In genomic region chr14:51717083-51717482, GRCm38 (mm10) we compare ENCODE assay signal across 38 mouse cellular contexts. TPM values are rescaled to one million over a fixed set of nuclear protein-coding genes. Genes with fewer than 3 reads are reported as not detected.
"Had no signal": no experiment of that assay in that cellular context is flagged by ENCODE, and none has a peak within 500 bp of the region (broad histone marks: within the 10 kb centered on the region; RNA-seq: fewer than 3 reads in every experiment).

Gene Gm5800, minus strand, starts transcription at chr14:51717183.

- H3K27ac ChIP-seq: left cerebral cortex, adult 2 months; limb, embryonic 10.5 days; limb, embryonic 12.5 days; limb, embryonic 13.5 days; limb, embryonic 15.5 days; liver, embryonic 12.5 days; liver, embryonic 13.5 days; liver, embryonic 14.5 days; liver, embryonic 15.5 days; lung, embryonic 15.5 days; macrophage; midbrain, embryonic 10.5 days; midbrain, embryonic 12.5 days; midbrain, embryonic 13.5 days; midbrain, embryonic 15.5 days had no signal

- DNase-seq: left cerebral cortex, postnatal 4 days; liver; liver, embryonic 13.5 days; liver, postnatal 0 days; lung, adult 18-20 months; lung, adult 2 months; lung, embryonic 14.5 days; lung, postnatal 10 days; lung, postnatal 14 days; lung, postnatal 36 days; lung, postnatal 4 days; midbrain, embryonic 14.5 days had no signal

- H3K4me1 ChIP-seq: limb, embryonic 10.5 days; limb, embryonic 12.5 days; limb, embryonic 13.5 days; limb, embryonic 15.5 days; liver, embryonic 12.5 days; liver, embryonic 13.5 days; liver, embryonic 15.5 days; lung, embryonic 15.5 days; megakaryocyte, embryonic 14.5 days; midbrain, embryonic 10.5 days; midbrain, embryonic 12.5 days; midbrain, embryonic 13.5 days; midbrain, embryonic 15.5 days had no signal

- H3K27me3 ChIP-seq: limb, embryonic 12.5 days; limb, embryonic 13.5 days; limb, embryonic 15.5 days; liver, embryonic 12.5 days; liver, embryonic 13.5 days; liver, embryonic 15.5 days; lung, embryonic 15.5 days; megakaryocyte, embryonic 14.5 days; midbrain, embryonic 12.5 days; midbrain, embryonic 13.5 days; midbrain, embryonic 15.5 days had no signal

- H3K36me3 ChIP-seq: limb, embryonic 10.5 days; limb, embryonic 12.5 days; limb, embryonic 13.5 days; limb, embryonic 15.5 days; liver, embryonic 12.5 days; liver, embryonic 13.5 days; liver, embryonic 15.5 days; lung, embryonic 15.5 days; midbrain, embryonic 10.5 days; midbrain, embryonic 12.5 days; midbrain, embryonic 13.5 days; midbrain, embryonic 15.5 days had no signal

- H3K4me3 ChIP-seq: left cerebral cortex, adult 2 months; limb, embryonic 10.5 days; limb, embryonic 12.5 days; limb, embryonic 13.5 days; limb, embryonic 15.5 days; liver, embryonic 12.5 days; liver, embryonic 13.5 days; liver, embryonic 15.5 days; lung, embryonic 15.5 days; megakaryocyte, embryonic 14.5 days; midbrain, embryonic 10.5 days; midbrain, embryonic 12.5 days; midbrain, embryonic 13.5 days; midbrain, embryonic 15.5 days; myocyte had no signal

RNA-seq across cellular contexts. Expression of gene Gm5800, which starts in this region (rescaled TPM):
- polyA plus RNA-seq: limb, embryonic 10.5 days; limb, embryonic 11.5 days; limb, embryonic 12.5 days; limb, embryonic 13.5 days; limb, embryonic 14.5 days; limb, embryonic 15.5 days; liver, adult 2 months; liver, embryonic 11.5 days; liver, embryonic 12.5 days; liver, embryonic 13.5 days; liver, embryonic 14.5 days; liver, embryonic 15.5 days; liver, embryonic 16.5 days; liver, postnatal 0 days; lung, adult 2 months; lung, embryonic 14.5 days; lung, embryonic 15.5 days; lung, embryonic 16.5 days; lung, postnatal 0 days; macrophage; midbrain, embryonic 10.5 days; midbrain, embryonic 11.5 days; midbrain, embryonic 12.5 days; midbrain, embryonic 13.5 days; midbrain, embryonic 14.5 days; midbrain, embryonic 15.5 days; midbrain, embryonic 16.5 days; midbrain, postnatal 0 days; myocyte had no signal
